Mouse (Mus musculus): ENCODE measurements at regions not wholly inside any gene's neighbourhood (a gene's known extent, or its start where the extent isn't known, plus 50 kb on each side); places are given as distances from the start of the nearest gene placed in this dataset.

- no peaks in the 10 kb centered on the region for H3K9me3 ChIP-seq (ENCODE audit: low read depth, low read length)
- H3K36me3 ChIP-seq (ENCODE audit: insufficient read depth) = no peaks in the 10 kb centered on the region
- H3K27ac ChIP-seq (ENCODE audit: low read depth) = no peak overlapping the region
- WGBS = 76% methylated on average over 3 of the region's 3 CpGs
- TF ChIP-seq CTCF (IDR thresholded peaks at IDR 0.05; ENCODE audit: low read depth) = no peak
- H3K4me3 ChIP-seq (ENCODE audit: low read depth, low read length) = no peak overlapping the region
- H3K4me1 ChIP-seq (ENCODE audit: insufficient read depth) = no peaks in the 10 kb centered on the region
- DNase-seq (no peak), ATAC-seq (ENCODE audit: insufficient read depth) (no peak)
- no peak overlapping the region for H3K9ac ChIP-seq
- no peak overlapping the region for H3K4me2 ChIP-seq
- H3K27me3 ChIP-seq (ENCODE audit: insufficient read depth, low read length) = no peaks in the 10 kb centered on the region
Observed at GRCm38 (mm10) chr3:17201773-17202172, 746.4 kb upstream of the Cypt12 start.

DNA sequence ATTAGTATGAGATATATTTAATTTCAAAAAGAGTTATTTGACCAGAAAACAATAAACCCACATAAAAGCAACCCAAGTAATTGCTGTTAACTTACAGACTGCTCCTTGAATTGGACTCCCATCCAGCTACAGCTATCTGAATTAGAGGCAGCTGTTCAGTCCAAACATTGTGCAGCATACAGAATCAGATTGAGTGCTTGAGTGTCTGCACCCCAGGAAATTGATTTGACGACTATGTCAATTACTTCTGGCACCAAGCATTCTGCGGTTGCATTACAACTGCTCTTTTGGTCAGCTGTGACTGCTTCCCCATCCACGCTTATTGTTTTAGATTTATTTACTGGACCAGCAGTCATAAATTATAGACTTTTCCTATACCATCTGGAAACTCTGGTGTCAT, 734.2 kb upstream of the Cypt12 start:
- no peak for DNase-seq

DNA sequence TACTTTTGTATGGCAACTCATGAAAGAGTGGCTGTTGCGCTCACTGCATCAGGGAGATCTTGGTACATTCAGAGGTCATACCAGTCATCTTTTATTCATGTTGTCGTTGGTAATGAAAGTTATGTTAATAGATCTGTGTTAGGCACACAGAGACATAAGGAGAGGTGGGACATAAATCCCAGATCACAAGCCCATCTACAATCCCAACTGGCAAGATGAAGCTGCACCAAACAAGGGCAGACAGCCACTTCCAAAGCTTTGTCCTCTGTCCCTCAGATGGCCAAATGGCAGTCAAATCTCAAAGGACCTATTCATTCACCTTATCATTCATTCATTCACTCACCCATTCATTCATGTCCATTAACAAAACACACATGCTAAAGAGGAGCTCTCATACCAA, 731.4 kb upstream of the Cypt12 start:
- Histone ChIP-seq H3K9ac (no peak overlapping the region), H3K27ac (ENCODE audit: low read depth) (no peak overlapping the region), H3K4me2 (no peak overlapping the region), H3K36me3 (ENCODE audit: insufficient read depth) (no peaks in the 10 kb centered on the region), H3K9me3 (ENCODE audit: low read depth, low read length) (no peaks in the 10 kb centered on the region), H3K4me1 (ENCODE audit: insufficient read depth) (no peaks in the 10 kb centered on the region), H3K4me3 (ENCODE audit: low read depth, low read length) (no peak overlapping the region), H3K27me3 (ENCODE audit: insufficient read depth, low read length) (no peaks in the 10 kb centered on the region)
- WGBS = 75% methylated on average over 2 of the region's 2 CpGs
- no peak for TF ChIP-seq CTCF (IDR thresholded peaks at IDR 0.05; ENCODE audit: low read depth)
- no peak for DNase-seq
- ATAC-seq (ENCODE audit: insufficient read depth) = no peak

More for the DNA sequence above, 734.2 kb upstream of the Cypt12 start:
- Histone ChIP-seq H3K27me3 (ENCODE audit: insufficient read depth, low read length) (no peaks in the 10 kb centered on the region), H3K4me2 (no peak overlapping the region), H3K4me3 (ENCODE audit: low read depth, low read length) (no peak overlapping the region), H3K4me1 (ENCODE audit: insufficient read depth) (no peaks in the 10 kb centered on the region), H3K36me3 (ENCODE audit: insufficient read depth) (no peaks in the 10 kb centered on the region), H3K27ac (ENCODE audit: low read depth) (no peak overlapping the region), H3K9me3 (ENCODE audit: low read depth, low read length) (no peaks in the 10 kb centered on the region), H3K9ac (no peak overlapping the region)
- no peak for ATAC-seq (ENCODE audit: insufficient read depth)
- WGBS = 77% methylated on average over 3 of the region's 3 CpGs
- no peak for TF ChIP-seq CTCF (IDR thresholded peaks at IDR 0.05; ENCODE audit: low read depth)

DNA sequence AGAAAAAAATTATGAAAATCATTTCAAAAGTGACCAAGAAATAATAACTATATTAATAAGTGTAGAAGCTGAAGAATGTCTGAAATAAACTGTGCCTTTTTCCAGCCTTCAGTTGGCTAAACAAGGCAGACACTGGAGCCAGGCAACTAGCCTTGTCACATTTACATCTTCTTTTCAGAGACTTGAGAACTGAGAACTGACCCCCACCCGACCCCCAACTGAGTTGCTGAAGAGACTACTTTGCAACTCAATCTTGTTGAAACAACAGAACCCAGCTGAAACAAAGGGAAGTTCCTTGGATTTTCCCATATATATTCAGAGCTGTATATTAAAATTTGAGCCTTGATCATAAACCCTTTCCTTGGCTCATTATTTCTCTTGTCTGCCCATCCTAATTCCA, 709.8 kb upstream of the Cypt12 start:
- Histone ChIP-seq H3K9me3 (ENCODE audit: low read depth, low read length) (no peaks in the 10 kb centered on the region), H3K4me3 (ENCODE audit: low read depth, low read length) (no peak overlapping the region), H3K4me1 (ENCODE audit: insufficient read depth) (no peaks in the 10 kb centered on the region), H3K27me3 (ENCODE audit: insufficient read depth, low read length) (no peaks in the 10 kb centered on the region), H3K36me3 (ENCODE audit: insufficient read depth) (no peaks in the 10 kb centered on the region), H3K4me2 (no peak overlapping the region), H3K27ac (ENCODE audit: low read depth) (no peak overlapping the region), H3K9ac (no peak overlapping the region)
- TF ChIP-seq CTCF (IDR thresholded peaks at IDR 0.05; ENCODE audit: low read depth) = no peak
- 10% methylated on average over 1 of the region's 1 CpGs for WGBS
- no peak for DNase-seq
- no peak for ATAC-seq (ENCODE audit: insufficient read depth)

DNA sequence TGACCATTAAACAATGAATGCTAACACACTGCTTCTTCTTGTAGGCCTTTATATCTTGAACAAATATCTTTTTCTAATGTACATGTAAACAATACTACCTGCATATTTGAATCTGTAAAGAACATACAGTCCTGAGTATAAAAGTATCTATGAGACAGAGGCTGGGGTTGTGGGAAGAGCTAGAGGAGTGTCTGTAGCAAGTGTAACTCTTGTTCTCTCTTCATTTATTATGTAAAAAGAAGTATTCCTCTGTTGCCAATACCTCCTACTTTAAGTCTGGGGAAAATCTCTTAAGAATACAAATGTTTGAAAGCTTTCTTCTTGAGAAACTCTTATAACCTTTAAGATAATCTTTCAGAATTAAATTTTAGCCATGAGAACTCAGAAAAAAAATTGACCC, 689.8 kb upstream of the Cypt12 start:
- no peak overlapping the region for H3K27ac ChIP-seq (ENCODE audit: low read depth)
- TF ChIP-seq CTCF (IDR thresholded peaks at IDR 0.05; ENCODE audit: low read depth) = no peak
- no peak overlapping the region for H3K4me3 ChIP-seq (ENCODE audit: low read depth, low read length)
- H3K4me2 ChIP-seq = no peak overlapping the region
- no peak for DNase-seq
- H3K4me1 ChIP-seq (ENCODE audit: insufficient read depth) = no peaks in the 10 kb centered on the region
- no peak for ATAC-seq (ENCODE audit: insufficient read depth)
- H3K9ac ChIP-seq = no peak overlapping the region
- H3K36me3 ChIP-seq (ENCODE audit: insufficient read depth) = no peaks in the 10 kb centered on the region
- H3K27me3 ChIP-seq (ENCODE audit: insufficient read depth, low read length) = no peaks in the 10 kb centered on the region
- no peaks in the 10 kb centered on the region for H3K9me3 ChIP-seq (ENCODE audit: low read depth, low read length)

GRCm38 (mm10) chr3:17259093-17259492, 689.1 kb upstream of the Cypt12 start:
- Histone ChIP-seq H3K9me3 (ENCODE audit: low read depth, low read length) (no peaks in the 10 kb centered on the region), H3K4me1 (ENCODE audit: insufficient read depth) (no peaks in the 10 kb centered on the region), H3K9ac (no peak overlapping the region), H3K36me3 (ENCODE audit: insufficient read depth) (no peaks in the 10 kb centered on the region), H3K27ac (ENCODE audit: low read depth) (no peak overlapping the region), H3K4me2 (no peak overlapping the region), H3K27me3 (ENCODE audit: insufficient read depth, low read length) (no peaks in the 10 kb centered on the region), H3K4me3 (ENCODE audit: low read depth, low read length) (no peak overlapping the region)
- ATAC-seq (ENCODE audit: insufficient read depth) (no peak), DNase-seq (no peak)
- WGBS = 66% methylated on average over 3 of the region's 3 CpGs
- no peak for TF ChIP-seq CTCF (IDR thresholded peaks at IDR 0.05; ENCODE audit: low read depth)

DNA sequence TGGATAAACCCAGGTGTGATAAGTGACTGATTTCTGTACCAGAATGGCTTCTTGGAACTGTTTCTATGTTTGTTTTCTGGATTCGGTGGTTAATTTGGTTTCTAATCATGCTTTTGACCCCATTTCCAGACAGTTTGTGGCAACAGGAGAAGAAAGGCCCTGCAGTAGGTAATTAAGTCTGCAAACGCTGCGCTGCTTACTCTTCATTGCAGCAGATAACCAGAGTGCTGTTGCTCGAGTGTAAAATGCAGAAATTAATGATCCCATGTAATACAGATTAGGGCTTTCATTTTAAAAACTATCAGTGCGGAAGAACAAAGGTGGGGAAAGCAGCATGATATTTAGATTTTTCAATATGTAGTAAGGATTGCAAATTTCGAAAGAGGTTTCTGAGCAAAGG, 667.0 kb upstream of the Cypt12 start:
- no peak overlapping the region for H3K4me2 ChIP-seq
- H3K4me3 ChIP-seq (ENCODE audit: low read depth, low read length) = no peak overlapping the region
- H3K4me1 ChIP-seq (ENCODE audit: insufficient read depth) = no peaks in the 10 kb centered on the region
- no peaks in the 10 kb centered on the region for H3K27me3 ChIP-seq (ENCODE audit: insufficient read depth, low read length)
- no peak for TF ChIP-seq CTCF (IDR thresholded peaks at IDR 0.05; ENCODE audit: low read depth)
- ATAC-seq (ENCODE audit: insufficient read depth) (no peak), DNase-seq (no peak)
- H3K9ac ChIP-seq = no peak overlapping the region
- no peaks in the 10 kb centered on the region for H3K9me3 ChIP-seq (ENCODE audit: low read depth, low read length)
- H3K27ac ChIP-seq (ENCODE audit: low read depth) = no peak overlapping the region
- WGBS = 75% methylated on average over 6 of the region's 6 CpGs
- H3K36me3 ChIP-seq (ENCODE audit: insufficient read depth) = no peaks in the 10 kb centered on the region

- 74% methylated on average over 3 of the region's 3 CpGs for WGBS
- ATAC-seq (ENCODE audit: insufficient read depth) (no peak), DNase-seq (no peak)
- Histone ChIP-seq H3K4me2 (no peak overlapping the region), H3K9ac (no peak overlapping the region), H3K4me3 (ENCODE audit: low read depth, low read length) (no peak overlapping the region), H3K36me3 (ENCODE audit: insufficient read depth) (no peaks in the 10 kb centered on the region), H3K4me1 (ENCODE audit: insufficient read depth) (no peaks in the 10 kb centered on the region), H3K27me3 (ENCODE audit: insufficient read depth, low read length) (no peaks in the 10 kb centered on the region), H3K9me3 (ENCODE audit: low read depth, low read length) (no peaks in the 10 kb centered on the region), H3K27ac (ENCODE audit: low read depth) (no peak overlapping the region)
- no peak for TF ChIP-seq CTCF (IDR thresholded peaks at IDR 0.05; ENCODE audit: low read depth)
Observed at GRCm38 (mm10) chr3:17282881-17283280, 665.3 kb upstream of the Cypt12 start.
